Mouse (Mus musculus): ENCODE results near the gene Cdh23. TPM values are rescaled to one million over a fixed set of nuclear protein-coding genes. Genes with fewer than 3 reads are reported as not detected.

Gene Cdh23
- polyA plus RNA-seq, 1 experiment from 2014 or later = 6.8 TPM

DNA sequence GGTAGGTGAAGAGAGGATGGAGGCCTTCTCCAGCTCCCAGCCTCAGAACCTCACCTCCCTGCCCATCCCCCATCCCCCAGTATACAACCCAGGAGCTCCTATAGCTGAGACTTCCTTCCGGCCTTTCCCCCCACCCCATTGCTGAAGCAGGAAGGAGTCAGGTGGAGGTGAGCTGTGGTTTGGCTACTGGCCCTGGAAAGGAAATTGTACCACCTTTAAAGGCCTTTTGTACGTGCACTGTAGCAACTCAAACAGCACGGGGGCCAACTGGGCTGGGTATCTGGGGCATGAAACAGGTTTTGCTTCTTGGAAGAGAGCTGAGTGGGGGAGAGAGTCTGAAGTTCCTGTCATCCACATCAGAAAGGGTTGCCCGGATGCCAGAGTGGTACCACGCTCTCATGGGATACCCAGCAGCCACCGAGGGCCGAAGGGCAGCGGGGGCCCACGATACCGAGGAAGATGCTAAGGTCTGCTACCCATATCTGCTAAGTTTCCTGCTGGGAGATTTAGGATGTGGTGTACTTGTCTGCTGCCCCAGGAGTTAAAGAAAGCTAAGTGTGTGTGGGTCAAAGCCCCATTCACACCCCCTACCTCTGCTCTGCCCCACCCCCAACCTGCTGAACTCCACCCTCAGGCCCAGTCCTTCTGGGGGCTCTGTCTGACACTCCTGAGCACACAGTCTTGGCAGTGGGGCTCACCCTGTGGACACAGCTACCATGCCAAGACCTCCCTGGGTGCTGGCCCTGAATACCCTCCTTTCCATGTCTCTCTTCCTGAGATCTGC is 315.0 kb downstream of the Cdh23 start:
- ATAC-seq (ENCODE audit: low FRiP score) (no peak), DNase-seq (ENCODE audit: low spot score) (no peak)
- Histone ChIP-seq H3K9ac (no peak overlapping the region), H3K36me3 (replicated peaks; ENCODE audit: control insufficient read depth, insufficient read depth) (no peaks in the 10 kb centered on the region), H3K27me3 (ENCODE audit: control insufficient read depth, insufficient read depth, low read length) (no peaks in the 10 kb centered on the region), H3K4me3 (replicated peaks; ENCODE audit: low read length) (no peak overlapping the region), H3K27ac (no peak overlapping the region), H3K4me2 (replicated peaks) (no peak overlapping the region), H3K9me3 (ENCODE audit: control insufficient read depth, low read length) (no peaks in the 10 kb centered on the region), H3K4me1 (replicated peaks; ENCODE audit: control insufficient read depth, insufficient read depth, low read length) (no peaks in the 10 kb centered on the region)
- WGBS = 75% methylated on average over 10 of the region's 10 CpGs

DNA sequence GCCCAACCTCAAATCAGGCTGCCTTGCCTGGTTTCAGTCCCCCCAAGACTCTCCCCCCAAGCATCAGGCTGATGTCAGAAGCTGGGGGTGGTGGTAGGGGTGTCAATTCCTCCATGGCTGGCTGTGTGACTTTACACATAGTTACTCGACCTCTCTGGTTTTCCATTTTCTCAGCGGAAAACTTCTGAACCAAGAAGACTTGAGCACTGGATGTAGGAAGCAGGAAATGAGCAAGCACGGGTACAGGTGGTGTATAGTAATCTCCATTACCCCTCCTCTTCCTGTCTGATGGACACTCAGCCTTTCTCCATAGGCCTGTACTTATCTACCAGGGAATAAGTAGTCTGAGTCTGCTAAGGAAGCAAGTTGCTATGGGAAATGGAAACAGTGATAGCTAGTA is 316.1 kb downstream of the Cdh23 start:
- no peaks in the 10 kb centered on the region for H3K27me3 ChIP-seq (ENCODE audit: control insufficient read depth, insufficient read depth, low read length)
- H3K4me1 ChIP-seq (replicated peaks; ENCODE audit: control insufficient read depth, insufficient read depth, low read length) = no peaks in the 10 kb centered on the region
- H3K36me3 ChIP-seq (replicated peaks; ENCODE audit: control insufficient read depth, insufficient read depth) = no peaks in the 10 kb centered on the region
- DNase-seq (ENCODE audit: low spot score) (no peak), ATAC-seq (ENCODE audit: low FRiP score) (no peak)
- WGBS = 75% methylated on average over 3 of the region's 3 CpGs
- H3K4me3 ChIP-seq (replicated peaks; ENCODE audit: low read length) = no peak overlapping the region
- no peak overlapping the region for H3K9ac ChIP-seq
- H3K4me2 ChIP-seq (replicated peaks) = no peak overlapping the region
- no peaks in the 10 kb centered on the region for H3K9me3 ChIP-seq (ENCODE audit: control insufficient read depth, low read length)
- H3K27ac ChIP-seq = no peak overlapping the region

DNA sequence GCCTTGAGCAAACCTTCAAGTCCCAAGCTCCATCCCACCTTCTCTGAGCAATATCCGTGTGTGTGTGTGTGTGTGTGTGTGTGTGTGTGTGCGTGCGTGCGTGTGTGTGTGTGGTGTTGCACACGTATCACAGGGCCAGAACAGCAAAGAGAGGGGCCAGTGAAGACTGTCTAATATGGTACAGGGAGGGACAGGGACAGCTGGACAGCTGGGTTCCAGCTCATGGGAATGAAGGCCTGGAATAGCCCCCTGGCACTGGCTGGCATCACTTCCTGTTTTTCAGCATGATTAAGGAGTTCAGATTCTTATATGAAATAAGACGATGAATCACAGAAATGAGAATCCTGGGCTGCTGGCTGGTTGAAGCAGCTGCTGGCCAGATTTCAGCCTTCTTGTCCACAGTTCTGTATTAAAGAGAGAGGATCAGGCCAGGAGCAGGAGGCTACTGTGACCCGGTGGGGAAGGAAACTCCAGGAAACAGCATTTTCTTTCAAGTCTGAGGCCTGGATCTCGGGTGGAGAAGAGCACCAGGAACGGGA is 316.8 kb downstream of the Cdh23 start:
- Histone ChIP-seq H3K9ac (no peak overlapping the region), H3K27ac (no peak overlapping the region; the same call in 1 of the 2 replicates), H3K4me2 (replicated peaks) (no peak overlapping the region), H3K4me1 (replicated peaks; ENCODE audit: control insufficient read depth, insufficient read depth, low read length) (no peaks in the 10 kb centered on the region), H3K36me3 (replicated peaks; ENCODE audit: control insufficient read depth, insufficient read depth) (no peaks in the 10 kb centered on the region), H3K27me3 (ENCODE audit: control insufficient read depth, insufficient read depth, low read length) (no peaks in the 10 kb centered on the region), H3K4me3 (replicated peaks; ENCODE audit: low read length) (no peak overlapping the region), H3K9me3 (ENCODE audit: control insufficient read depth, low read length) (no peaks in the 10 kb centered on the region)
- WGBS = 85% methylated on average over 9 of the region's 9 CpGs
- DNase-seq (ENCODE audit: low spot score) (no peak), ATAC-seq (ENCODE audit: low FRiP score) (no peak)

DNA sequence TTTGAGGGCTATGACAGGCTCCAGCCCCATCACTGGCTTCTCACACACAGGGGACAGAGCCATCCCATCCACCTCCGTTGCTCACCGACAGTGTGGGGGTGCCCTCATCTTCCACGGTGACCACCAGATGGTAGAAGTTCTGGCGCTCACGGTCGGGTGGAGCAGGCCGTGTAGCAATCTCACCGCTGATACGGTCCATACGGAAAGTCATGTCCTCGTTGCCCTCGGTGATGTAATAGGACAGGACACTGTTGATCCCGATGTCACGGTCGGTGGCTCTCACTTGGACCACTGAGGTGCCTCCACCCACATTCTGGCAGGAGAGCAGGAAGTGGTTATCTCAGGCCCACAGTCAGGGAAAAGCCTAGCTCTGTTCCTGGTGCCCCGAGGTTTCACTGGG is 319.6 kb downstream of the Cdh23 start:
- 94% methylated on average over 16 of the region's 16 CpGs for WGBS
- Histone ChIP-seq H3K4me1 (replicated peaks; ENCODE audit: control insufficient read depth, insufficient read depth, low read length) (no peaks in the 10 kb centered on the region), H3K27me3 (ENCODE audit: control insufficient read depth, insufficient read depth, low read length) (no peaks in the 10 kb centered on the region), H3K9me3 (ENCODE audit: control insufficient read depth, low read length) (no peaks in the 10 kb centered on the region), H3K9ac (no peak overlapping the region), H3K27ac (no peak overlapping the region), H3K4me3 (replicated peaks; ENCODE audit: low read length) (no peak overlapping the region), H3K36me3 (replicated peaks; ENCODE audit: control insufficient read depth, insufficient read depth) (no peaks in the 10 kb centered on the region), H3K4me2 (replicated peaks) (no peak overlapping the region)
- DNase-seq (ENCODE audit: low spot score) = no peak
- ATAC-seq (ENCODE audit: low FRiP score) = no peak

DNA sequence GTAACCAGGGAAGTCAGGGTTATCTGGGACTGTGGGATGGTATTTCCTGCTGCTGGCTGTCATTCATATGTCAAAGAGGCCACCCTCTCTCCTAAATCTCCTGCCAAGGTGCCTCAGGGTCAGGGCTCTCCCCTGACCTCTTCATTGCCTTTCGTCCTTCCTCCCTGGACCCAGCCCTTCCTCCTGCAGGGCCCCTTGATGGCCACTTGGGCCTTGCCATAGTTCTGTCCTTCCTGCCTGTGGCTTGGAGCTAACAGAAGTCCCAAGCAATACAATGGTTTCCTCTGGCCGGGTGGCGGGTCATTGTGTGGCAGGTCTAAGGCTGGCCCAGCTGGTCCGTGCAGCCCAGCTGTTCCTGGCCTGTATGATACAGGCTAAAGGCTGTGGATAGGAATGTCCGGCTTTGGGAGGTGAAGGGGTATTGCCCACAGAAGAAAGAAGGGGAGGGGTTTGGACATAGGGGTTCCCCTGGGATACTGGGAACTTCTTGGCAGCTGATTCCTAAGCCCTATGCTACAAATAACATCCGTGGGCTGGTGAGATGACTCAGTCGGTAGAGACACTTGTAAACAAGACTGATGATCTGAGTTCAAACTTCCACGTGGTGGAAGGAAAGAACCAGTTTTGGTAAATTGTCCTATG is 322.2 kb downstream of the Cdh23 start:
- Histone ChIP-seq H3K9ac (no peak overlapping the region), H3K4me2 (replicated peaks) (no peak overlapping the region), H3K27me3 (ENCODE audit: control insufficient read depth, insufficient read depth, low read length) (no peaks in the 10 kb centered on the region), H3K27ac (no peak overlapping the region), H3K36me3 (replicated peaks; ENCODE audit: control insufficient read depth, insufficient read depth) (no peaks in the 10 kb centered on the region), H3K9me3 (ENCODE audit: control insufficient read depth, low read length) (no peaks in the 10 kb centered on the region), H3K4me3 (replicated peaks; ENCODE audit: low read length) (no peak overlapping the region), H3K4me1 (replicated peaks; ENCODE audit: control insufficient read depth, insufficient read depth, low read length) (no peaks in the 10 kb centered on the region)
- DNase-seq (ENCODE audit: low spot score) = no peak
- 60% methylated on average over 8 of the region's 8 CpGs for WGBS
- no peak for ATAC-seq (ENCODE audit: low FRiP score)

DNA sequence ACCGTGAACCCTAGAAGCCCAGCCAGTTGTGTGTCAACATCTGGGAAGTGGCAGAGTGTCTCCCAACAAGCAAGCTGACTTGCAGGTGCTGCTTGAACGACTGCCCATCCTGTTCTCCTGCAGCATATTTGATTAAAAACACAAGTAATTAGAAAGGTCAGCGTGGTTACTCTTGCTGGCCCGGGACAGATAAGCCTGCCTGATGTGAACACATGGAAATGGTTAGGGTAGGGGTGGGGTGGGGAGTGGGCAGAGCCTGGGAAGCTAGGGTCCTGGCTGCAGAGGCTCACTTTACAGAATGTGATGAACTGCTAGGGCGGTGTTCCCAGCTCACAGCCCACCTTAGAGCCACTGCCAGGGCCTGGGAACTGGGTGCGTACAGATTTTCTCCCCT is 322.8 kb downstream of the Cdh23 start:
- 75% methylated on average over 6 of the region's 6 CpGs for WGBS
- ATAC-seq (ENCODE audit: low FRiP score) = no peak
- H3K4me1 ChIP-seq (replicated peaks; ENCODE audit: control insufficient read depth, insufficient read depth, low read length) = no peaks in the 10 kb centered on the region

DNA sequence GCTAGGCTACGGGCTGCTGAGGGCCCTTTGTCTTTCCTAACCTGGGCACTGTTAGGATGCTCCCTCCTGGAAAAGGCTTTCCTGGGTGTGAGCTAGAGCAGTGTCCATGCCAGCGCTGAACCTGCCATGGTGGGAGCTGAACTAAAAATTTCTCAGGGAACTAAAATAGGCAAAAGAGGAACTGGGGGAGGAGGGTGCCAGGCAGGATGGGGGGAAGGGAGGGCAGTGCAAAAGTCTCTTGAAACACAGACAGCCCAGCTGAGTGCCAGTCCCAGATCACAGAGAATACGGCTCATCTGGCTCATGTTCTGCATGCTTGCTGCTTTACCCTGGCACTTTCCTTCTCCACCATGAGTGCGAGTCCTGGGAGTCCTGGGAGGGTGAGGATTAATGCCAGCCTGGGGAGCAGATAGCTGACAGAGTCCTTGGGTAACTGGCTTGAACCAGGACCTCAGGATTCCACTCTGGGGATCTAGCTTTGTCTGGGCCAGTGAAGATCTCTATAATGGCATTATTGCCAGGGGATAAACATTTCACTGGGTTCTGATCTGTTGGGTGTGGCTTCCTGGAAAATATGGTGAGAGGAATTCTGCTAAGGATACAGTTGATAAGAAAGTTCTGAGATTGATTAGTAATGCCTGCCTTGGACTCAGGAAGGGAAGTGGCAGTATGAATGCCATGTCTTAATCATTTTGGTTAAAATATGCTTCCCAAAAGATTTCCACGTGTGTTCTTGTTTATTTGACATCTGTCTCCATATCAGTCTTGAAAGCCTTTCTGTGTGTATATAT is 324.5 kb downstream of the Cdh23 start:
- Histone ChIP-seq H3K36me3 (replicated peaks; ENCODE audit: control insufficient read depth, insufficient read depth) (no peaks in the 10 kb centered on the region), H3K9me3 (ENCODE audit: control insufficient read depth, low read length) (no peaks in the 10 kb centered on the region), H3K4me2 (replicated peaks) (no peak overlapping the region), H3K27ac (no peak overlapping the region), H3K9ac (no peak overlapping the region), H3K4me3 (replicated peaks; ENCODE audit: low read length) (no peak overlapping the region), H3K4me1 (replicated peaks; ENCODE audit: control insufficient read depth, insufficient read depth, low read length) (no peaks in the 10 kb centered on the region), H3K27me3 (ENCODE audit: control insufficient read depth, insufficient read depth, low read length) (no peaks in the 10 kb centered on the region)
- DNase-seq (ENCODE audit: low spot score) (no peak), ATAC-seq (ENCODE audit: low FRiP score) (no peak)
- WGBS = 83% methylated on average over 5 of the region's 5 CpGs

More for the DNA sequence above, 322.8 kb downstream of the Cdh23 start:
- no peak overlapping the region for H3K27ac ChIP-seq
- no peaks in the 10 kb centered on the region for H3K27me3 ChIP-seq (ENCODE audit: control insufficient read depth, insufficient read depth, low read length)
- no peak overlapping the region for H3K9ac ChIP-seq
- no peak overlapping the region for H3K4me3 ChIP-seq (replicated peaks; ENCODE audit: low read length)
- no peak for DNase-seq (ENCODE audit: low spot score)
- no peaks in the 10 kb centered on the region for H3K36me3 ChIP-seq (replicated peaks; ENCODE audit: control insufficient read depth, insufficient read depth)
- H3K4me2 ChIP-seq (replicated peaks) = no peak overlapping the region
- H3K9me3 ChIP-seq (ENCODE audit: control insufficient read depth, low read length) = no peaks in the 10 kb centered on the region

DNA sequence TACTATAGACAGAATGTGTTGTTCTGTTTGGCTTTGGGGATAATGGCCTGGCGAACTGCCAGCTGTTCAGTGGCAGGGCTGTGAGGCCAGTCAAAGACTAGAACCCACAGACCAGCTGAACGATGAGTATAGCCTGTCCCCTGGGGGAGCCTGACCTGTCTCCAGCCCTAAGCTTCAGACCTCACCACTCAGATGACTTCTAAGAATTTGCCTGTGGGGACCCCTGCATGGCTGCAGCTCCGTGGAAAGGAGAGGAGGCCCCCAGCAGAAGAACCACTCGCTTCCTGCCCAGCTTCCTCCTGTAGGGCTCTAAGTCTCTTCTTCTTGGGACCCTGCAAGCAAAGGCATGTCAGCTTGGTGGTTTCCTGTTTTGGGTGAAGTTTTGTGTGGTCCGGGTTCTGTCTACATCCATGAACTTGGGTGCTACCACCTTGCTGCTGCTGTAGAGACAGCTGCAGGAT is 325.7 kb downstream of the Cdh23 start:
- H3K4me3 ChIP-seq (replicated peaks; ENCODE audit: low read length) = no peak overlapping the region
- DNase-seq (ENCODE audit: low spot score) = no peak
- no peaks in the 10 kb centered on the region for H3K27me3 ChIP-seq (ENCODE audit: control insufficient read depth, insufficient read depth, low read length)
- no peaks in the 10 kb centered on the region for H3K9me3 ChIP-seq (ENCODE audit: control insufficient read depth, low read length)
- 70% methylated on average over 5 of the region's 5 CpGs for WGBS
- H3K9ac ChIP-seq = no peak overlapping the region
- no peak overlapping the region for H3K27ac ChIP-seq
- no peaks in the 10 kb centered on the region for H3K36me3 ChIP-seq (replicated peaks; ENCODE audit: control insufficient read depth, insufficient read depth)
- no peak overlapping the region for H3K4me2 ChIP-seq (replicated peaks)
- H3K4me1 ChIP-seq (replicated peaks; ENCODE audit: control insufficient read depth, insufficient read depth, low read length) = no peaks in the 10 kb centered on the region
- no peak for ATAC-seq (ENCODE audit: low FRiP score)

DNA sequence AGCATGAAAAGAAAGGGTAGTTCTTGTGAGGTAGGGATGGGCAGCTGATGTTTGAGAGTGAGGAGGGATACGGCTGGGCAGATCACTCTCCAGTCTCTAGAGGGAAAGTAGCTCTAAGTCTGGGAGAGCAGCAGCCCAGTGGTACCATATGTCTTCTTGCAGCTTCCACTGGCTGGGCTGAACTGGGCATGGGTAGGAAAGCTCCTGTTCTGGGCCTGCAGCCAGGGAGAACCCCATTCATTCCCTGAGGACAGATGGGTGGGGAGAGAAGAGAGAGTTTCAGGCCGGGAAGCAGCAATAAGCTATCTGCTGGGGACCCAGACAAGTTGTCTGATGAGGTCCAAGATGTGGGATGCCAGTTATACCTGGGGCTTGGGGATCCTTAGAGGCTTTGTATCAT is 326.2 kb downstream of the Cdh23 start:
- H3K27ac ChIP-seq = no peak overlapping the region
- no peak for ATAC-seq (ENCODE audit: low FRiP score)
- no peak overlapping the region for H3K9ac ChIP-seq

More for the DNA sequence above, 326.2 kb downstream of the Cdh23 start:
- H3K4me1 ChIP-seq (replicated peaks; ENCODE audit: control insufficient read depth, insufficient read depth, low read length) = no peaks in the 10 kb centered on the region
- no peak overlapping the region for H3K4me3 ChIP-seq (replicated peaks; ENCODE audit: low read length)
- no peak for DNase-seq (ENCODE audit: low spot score)
- no peak overlapping the region for H3K4me2 ChIP-seq (replicated peaks)
- 63% methylated on average over 2 of the region's 2 CpGs for WGBS
- H3K27me3 ChIP-seq (ENCODE audit: control insufficient read depth, insufficient read depth, low read length) = no peaks in the 10 kb centered on the region
- no peaks in the 10 kb centered on the region for H3K36me3 ChIP-seq (replicated peaks; ENCODE audit: control insufficient read depth, insufficient read depth)
- H3K9me3 ChIP-seq (ENCODE audit: control insufficient read depth, low read length) = no peaks in the 10 kb centered on the region

Data from hindbrain, embryonic 14.5 days (tissue).